Mouse (Mus musculus) hindbrain, postnatal 0 days (tissue): ENCODE measurements around the gene Gm49486. TPM values are rescaled to one million over a fixed set of nuclear protein-coding genes. Genes with fewer than 3 reads are reported as not detected.

Source experiments
- ATAC-seq: fragments of 200-750 bp; cut with Nextera tagmentation; 2 replicates; pipeline ENCODE4 v1.8.0; 2017; ENCODE audit warnings: mild to moderate bottlenecking, moderate TSS enrichment, moderate library complexity
- DNase-seq: peaks from one replicate; pipeline ENCODE4 v3.0.0-alpha.2; 2015; ENCODE audit warnings: low spot score
- H3K27ac ChIP-seq: fragments of 300-500 bp; sonication (generic); 2 replicates; pipeline ENCODE4 v1.5.1; 2014; ENCODE audit warnings: mild to moderate bottlenecking
- H3K27me3 ChIP-seq: fragments of 300-500 bp; sonication (generic); 2 replicates; pipeline ENCODE4 v1.6.1; 2014; ENCODE audit warnings: low read length, mixed read lengths; ENCODE audit not compliant: insufficient read depth
- H3K36me3 ChIP-seq: fragments of 300-500 bp; sonication (generic); 2 replicates; pipeline ENCODE4 v1.6.1; 2014; ENCODE audit warnings: low read length, mixed read lengths; ENCODE audit not compliant: insufficient read depth
- H3K4me1 ChIP-seq: fragments of 300-500 bp; sonication (generic); 2 replicates; pipeline ENCODE4 v1.6.1; 2014; ENCODE audit warnings: antibody characterized with exemption, low read length, mixed read lengths; ENCODE audit not compliant: insufficient read depth
- H3K4me2 ChIP-seq: fragments of 300-500 bp; sonication (generic); 2 replicates; pipeline ENCODE4 v1.6.1; 2014; ENCODE audit warnings: low read depth, mild to moderate bottlenecking, low read length, moderate library complexity, mixed read lengths
- H3K4me3 ChIP-seq: fragments of 300-500 bp; sonication (generic); 2 replicates; pipeline ENCODE4 v1.5.1; 2014; ENCODE audit warnings: low read length
- H3K9ac ChIP-seq: fragments of 300-500 bp; sonication (generic); replicated peaks from 2 replicates; pipeline ENCODE4 v1.6.1; 2014; ENCODE audit warnings: mild to moderate bottlenecking, low read length, moderate library complexity, mixed read lengths
- H3K9me3 ChIP-seq: fragments of 300-500 bp; sonication (generic); 2 replicates; pipeline ENCODE4 v1.6.1; 2016; ENCODE audit warnings: low read length, mixed read lengths
- CTCF ChIP-seq: IDR thresholded peaks from 2 replicates; pipeline ENCODE4 v1.5.1; 2016; ENCODE audit warnings: antibody characterized with exemption, control low read depth, low read depth
- WGBS: fragments of 180-500 bp; shearing (Covaris S2); extraction: QIAGEN DNeasy Blood & Tissue Kit; methylation state at CpG from one replicate; pipeline ENCODE4 v1.1.7; 2014; 5-methylcytosine and 5-hydroxymethylcytosine counted together
- polyA plus RNA-seq: library from polyadenylated mRNA; unstranded; fragments of >200 nt; fragmentation: Nextera tagmentation; extraction: Ambion mirVana; gene quantifications from 2 replicates; pipeline ENCODE4 v1.2.1, GENCODE M21; 2015
- total RNA-seq: library from RNA; depleted of rRNA; stranded (reverse); fragments of >200 nt; gene quantifications from 2 replicates; pipeline ENCODE4 v1.2.3, GENCODE M21; 2014; rRNA removed

Gene Gm49486
- total and polyA plus RNA-seq, 2 experiments from 2014 or later, result 1.7 to 2.1 TPM

DNA sequence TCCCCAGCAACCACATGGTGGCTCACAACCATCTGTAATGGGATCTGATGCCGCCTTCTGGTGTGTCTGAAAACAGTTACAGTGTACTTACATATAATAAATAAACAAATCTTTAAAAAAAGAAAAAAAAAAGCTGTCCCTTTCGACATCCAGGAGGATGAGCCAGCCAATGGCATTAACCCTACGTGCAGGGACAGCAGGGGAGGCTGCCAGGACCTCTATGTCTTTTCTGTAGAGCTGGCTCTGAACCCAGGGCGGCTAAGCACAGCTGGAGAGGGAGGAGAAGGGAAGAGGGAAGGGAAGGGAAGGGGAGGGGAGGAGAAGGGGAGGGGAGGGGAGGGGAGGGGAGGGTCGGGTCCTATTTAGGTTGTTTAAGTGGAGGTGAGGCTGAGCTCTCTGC, 75.6 kb downstream of the Gm49486 start:
- DNase-seq (no peak), ATAC-seq (no peak)
- Histone ChIP-seq H3K4me1 (no peaks in the 10 kb centered on the region), H3K27me3 (no peaks in the 10 kb centered on the region), H3K36me3 (no peaks in the 10 kb centered on the region), H3K4me2 (no peak overlapping the region), H3K4me3 (no peak overlapping the region), H3K9ac (no peak overlapping the region), H3K27ac (no peak overlapping the region), H3K9me3 (no peaks in the 10 kb centered on the region)
- 72% methylated on average over 3 of the region's 5 CpGs for WGBS
- TF ChIP-seq CTCF, result no peak

GRCm38 (mm10) chr15:79306043-79306637, 76.9 kb downstream of the Gm49486 start:
- Histone ChIP-seq H3K9me3 (no peaks in the 10 kb centered on the region), H3K4me3 (no peak overlapping the region), H3K36me3 (no peaks in the 10 kb centered on the region), H3K4me1 (no peaks in the 10 kb centered on the region), H3K27me3 (no peaks in the 10 kb centered on the region), H3K4me2 (no peak overlapping the region), H3K27ac (no peak overlapping the region), H3K9ac (no peak overlapping the region)
- ATAC-seq, result no peak
- TF ChIP-seq CTCF, result no peak
- WGBS, result 74% methylated on average over 23 of the region's 23 CpGs
- DNase-seq, result no peak

Other genes starting within 250 kb of the Gm49486 start
- 211 and 233 TPM in 2 replicates for gene H1f0, start 200.9 kb upstream of the Gm49486 start, total RNA-seq
- 259 and 272 TPM in 2 replicates for gene H1f0, start 200.9 kb upstream of the Gm49486 start, polyA plus RNA-seq
- 0.47 and 1.2 TPM in 2 replicates for gene Galr3, start 187.5 kb upstream of the Gm49486 start, total RNA-seq
- gene Galr3, start 187.5 kb upstream of the Gm49486 start, polyA plus RNA-seq, result 0.20 and 0.25 TPM in 2 replicates
- 60.4 and 62.5 TPM in 2 replicates for gene Ankrd54, start 166.5 kb upstream of the Gm49486 start, total RNA-seq
- 36.7 and 42.4 TPM in 2 replicates for gene Ankrd54, start 166.5 kb upstream of the Gm49486 start, polyA plus RNA-seq
- 221 and 229 TPM in 2 replicates for gene Eif3l, start 154.2 kb upstream of the Gm49486 start, total RNA-seq
- 163 and 164 TPM in 2 replicates for gene Eif3l, start 154.2 kb upstream of the Gm49486 start, polyA plus RNA-seq
- gene Micall1, start 120.5 kb upstream of the Gm49486 start, total RNA-seq, result 28.1 and 36.4 TPM in 2 replicates
- gene Micall1, start 120.5 kb upstream of the Gm49486 start, polyA plus RNA-seq, result 8.0 and 9.5 TPM in 2 replicates
- gene Polr2f, start 88.4 kb upstream of the Gm49486 start, total RNA-seq, result 49.9 and 50.1 TPM in 2 replicates
- gene Polr2f, start 88.4 kb upstream of the Gm49486 start, polyA plus RNA-seq, result 326 and 334 TPM in 2 replicates
- gene 1700088E04Rik, start 88.1 kb upstream of the Gm49486 start, total RNA-seq, result 6.0 and 10.1 TPM in 2 replicates
- 18.0 and 21.4 TPM in 2 replicates for gene 1700088E04Rik, start 88.1 kb upstream of the Gm49486 start, polyA plus RNA-seq
- 36.2 and 40.3 TPM in 2 replicates for gene Sox10, start 64.2 kb upstream of the Gm49486 start, total RNA-seq
- 14.2 and 15.2 TPM in 2 replicates for gene Sox10, start 64.2 kb upstream of the Gm49486 start, polyA plus RNA-seq
- gene Pick1, start 218 bp upstream of the Gm49486 start, total RNA-seq, result 59.4 and 68.0 TPM in 2 replicates
- gene Pick1, start 218 bp upstream of the Gm49486 start, polyA plus RNA-seq, result 67.7 and 70.0 TPM in 2 replicates
- 1.0 and 2.0 TPM in 2 replicates for gene Slc16a8, start 25.4 kb downstream of the Gm49486 start, total RNA-seq
- gene Slc16a8, start 25.4 kb downstream of the Gm49486 start, polyA plus RNA-seq, result 3.1 and 3.7 TPM in 2 replicates
- 1.7 and 2.3 TPM in 2 replicates for gene Baiap2l2, start 56.1 kb downstream of the Gm49486 start, total RNA-seq
- gene Baiap2l2, start 56.1 kb downstream of the Gm49486 start, polyA plus RNA-seq, result 6.5 and 6.8 TPM in 2 replicates
- 24.3 and 28.8 TPM in 2 replicates for gene Pla2g6, start 99.0 kb downstream of the Gm49486 start, total RNA-seq
- gene Pla2g6, start 99.0 kb downstream of the Gm49486 start, polyA plus RNA-seq, result 15.2 and 15.7 TPM in 2 replicates
- gene Maff, start 117.2 kb downstream of the Gm49486 start, total RNA-seq, result 4.0 and 5.4 TPM in 2 replicates
- gene Maff, start 117.2 kb downstream of the Gm49486 start, polyA plus RNA-seq, result 1.7 and 2.0 TPM in 2 replicates
- 72.4 and 113 TPM in 2 replicates for gene Tmem184b, start 174.2 kb downstream of the Gm49486 start, total RNA-seq
- gene Tmem184b, start 174.2 kb downstream of the Gm49486 start, polyA plus RNA-seq, result 26.6 and 31.6 TPM in 2 replicates
- 323 and 374 TPM in 2 replicates for gene Csnk1e, start 226.2 kb downstream of the Gm49486 start, total RNA-seq
- 158 and 178 TPM in 2 replicates for gene Csnk1e, start 226.2 kb downstream of the Gm49486 start, polyA plus RNA-seq